ENCODE assay signal across 11 mouse cellular contexts in the genomic region with DNA sequence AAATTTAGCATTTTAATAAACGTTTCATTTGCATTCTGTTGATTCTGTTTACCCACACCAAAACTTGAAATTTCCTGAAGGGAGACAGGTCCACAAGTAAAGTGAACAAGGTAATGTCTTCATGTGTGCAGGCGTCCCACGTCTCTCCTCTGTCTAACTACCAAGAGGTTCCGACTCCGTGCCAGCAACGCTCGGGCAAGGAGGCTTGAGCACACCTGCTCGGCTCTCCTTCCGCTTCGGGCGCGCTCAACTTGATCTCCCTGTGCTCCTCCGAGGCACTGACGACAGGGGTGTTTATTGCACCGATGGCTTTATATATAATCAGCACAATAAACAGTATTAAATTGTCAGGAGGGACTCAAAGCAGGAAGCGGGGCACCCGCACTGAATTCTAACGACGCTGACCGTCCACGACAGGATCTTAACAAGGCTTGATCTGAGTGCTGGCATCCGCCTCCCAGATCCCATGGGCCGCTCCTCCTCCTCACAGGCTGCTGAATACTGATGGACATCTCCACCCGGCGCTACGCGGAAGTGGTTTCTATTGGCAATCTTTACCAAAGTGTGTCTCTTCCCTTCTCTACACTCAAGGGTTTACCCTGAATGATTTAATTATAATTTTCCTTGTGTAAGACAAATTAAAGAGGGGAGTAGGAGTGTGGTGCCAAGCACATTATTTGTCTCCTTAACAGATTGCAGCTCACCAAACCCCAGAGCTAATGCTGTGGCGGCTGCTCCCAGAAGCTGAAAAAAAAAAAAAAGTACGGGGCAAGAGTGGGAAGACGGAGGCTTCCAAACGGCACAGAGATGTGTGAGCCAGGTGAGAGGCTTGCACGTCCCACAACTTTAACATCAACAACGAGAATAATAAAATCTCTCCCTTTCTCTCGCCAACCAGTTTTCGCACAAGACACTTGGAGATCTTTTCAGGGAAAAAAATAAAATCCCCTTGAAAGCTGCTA.
DNase-seq lines count a peak whose midpoint lies in the region; ATAC-seq and TF ChIP-seq lines count a peak whose summit lies in the region.
"Had no signal": no experiment of that assay in that cellular context is flagged by ENCODE, and none has a peak within 500 bp of the region (broad histone marks: within the 10 kb centered on the region; RNA-seq: fewer than 3 reads in every experiment).

No protein-coding gene starts in this region.

- H3K9me3 ChIP-seq in heart, embryonic 12.5 days (replicated peaks) = no peaks in the 10 kb centered on the region
- H3K9me3 ChIP-seq in ES-E14 (ENCODE audit: control insufficient read depth, insufficient read depth, low read depth, low read length) = no peaks in the 10 kb centered on the region
- H3K9me3 ChIP-seq in forebrain, embryonic 14.5 days (replicated peaks; ENCODE audit: control insufficient read depth, low read length) = no peaks in the 10 kb centered on the region
- no peaks in the 10 kb centered on the region for H3K9me3 ChIP-seq in midbrain, embryonic 15.5 days
- no peaks in the 10 kb centered on the region for H3K9me3 ChIP-seq in intestine, embryonic 16.5 days (ENCODE audit: control insufficient read depth, low read length)

- ATAC-seq in heart, embryonic 12.5 days (ENCODE audit: insufficient number of reproducible peaks, low FRiP score) = no peak
- ATAC-seq in forebrain, embryonic 14.5 days = peak; percentile 35; the same call in 1 of the 2 replicates
- 0 out of 2 replicates have a peak, but pooled peaks have one; percentile 32 for ATAC-seq in midbrain, embryonic 15.5 days (replicated peaks)
- ATAC-seq in intestine, embryonic 16.5 days = no peak
- ATAC-seq in monocyte, adult 5-6 weeks (replicated peaks; ENCODE audit: insufficient number of reproducible peaks, low FRiP score, low TSS enrichment, poor library complexity, severe bottlenecking) = no peak

- peak; percentile 93 for DNase-seq in heart, adult 11 months
- DNase-seq in ES-E14 (ENCODE audit: low read depth, low spot score) = no peak
- DNase-seq in forebrain, embryonic 14.5 days (ENCODE audit: low spot score) = peak; percentile 57
- no peak for DNase-seq in thymus, postnatal 25 days
- DNase-seq: adrenal gland, postnatal 25 days; lung, adult 2 months had no signal

- WGBS in heart, embryonic 12.5 days = 84% methylated on average over 35 of the region's 35 CpGs
- 43% methylated on average over 35 of the region's 35 CpGs for WGBS in forebrain, embryonic 14.5 days
- 48% methylated on average over 35 of the region's 35 CpGs for WGBS in midbrain, embryonic 15.5 days
- WGBS in intestine, embryonic 16.5 days = 69% methylated on average over 35 of the region's 35 CpGs

- in situ Hi-C loops in ES-E14 (cut with MboI; ENCODE audit: low sequenced_read_pairs in 2 of 2, unreplicated experiment in 2 of 2) = no loop called here

- H3K4me3 ChIP-seq in heart, embryonic 12.5 days = no peak overlapping the region
- peak overlapping the region; percentile 7 to 22; a peak in 1 of 4 replicates for H3K4me3 ChIP-seq in ES-E14 (ENCODE audit: insufficient read depth in 1 of 2, low read depth in 1 of 2, low read length in 2 of 2, poor library complexity in 1 of 2, severe bottlenecking in 1 of 2)
- H3K4me3 ChIP-seq in forebrain, embryonic 14.5 days (ENCODE audit: low read depth, low read length) = no peak overlapping the region
- H3K4me3 ChIP-seq in midbrain, embryonic 15.5 days = peak overlapping the region; percentile 12
- no peak overlapping the region for H3K4me3 ChIP-seq in intestine, embryonic 16.5 days (ENCODE audit: low read length)

- H3K9ac ChIP-seq in heart, embryonic 12.5 days = no peak overlapping the region
- no peak overlapping the region for H3K9ac ChIP-seq in ES-E14 (ENCODE audit: insufficient read depth, low read depth, low read length, poor library complexity, severe bottlenecking)
- no peak overlapping the region; the same call in 1 of the 2 replicates for H3K9ac ChIP-seq in forebrain, embryonic 14.5 days (ENCODE audit: low read length)
- H3K9ac ChIP-seq in midbrain, embryonic 15.5 days = peak overlapping the region; percentile 20; the same call in 1 of the 2 replicates
- H3K9ac ChIP-seq in intestine, embryonic 16.5 days (ENCODE audit: low read depth, low read length) = no peak overlapping the region

- no peak overlapping the region for H3K27ac ChIP-seq in heart, embryonic 12.5 days (ENCODE audit: poor library complexity, severe bottlenecking)
- H3K27ac ChIP-seq in ES-E14 (ENCODE audit: insufficient read depth, low read depth, low read length, poor library complexity, severe bottlenecking) = no peak overlapping the region
- no peak overlapping the region for H3K27ac ChIP-seq in forebrain, embryonic 14.5 days (ENCODE audit: low read depth, low read length)
- H3K27ac ChIP-seq in midbrain, embryonic 15.5 days = no peak overlapping the region
- H3K27ac ChIP-seq in intestine, embryonic 16.5 days (ENCODE audit: low read length) = no peak overlapping the region

- H3K36me3 ChIP-seq in heart, embryonic 12.5 days = peaks cover 34% of the 10 kb centered on the region
- H3K36me3 ChIP-seq in ES-E14 (ENCODE audit: control insufficient read depth, insufficient read depth, low read length, poor library complexity, severe bottlenecking) = peaks cover 15% of the 10 kb centered on the region
- peaks cover 17% of the 10 kb centered on the region; the same call in 1 of the 2 replicates for H3K36me3 ChIP-seq in forebrain, embryonic 14.5 days (ENCODE audit: control insufficient read depth, insufficient read depth, low read length)
- H3K36me3 ChIP-seq in midbrain, embryonic 15.5 days (replicated peaks) = no peaks in the 10 kb centered on the region
- H3K36me3 ChIP-seq in intestine, embryonic 16.5 days (ENCODE audit: control insufficient read depth, insufficient read depth, low read length) = peaks cover 7% of the 10 kb centered on the region; the same call in 1 of the 2 replicates

- peaks cover 49% of the 10 kb centered on the region for H3K4me1 ChIP-seq in heart, embryonic 12.5 days (replicated peaks)
- peaks cover 0 to 2% of the 10 kb centered on the region in 2 experiments; a peak in 1 of 4 replicates for H3K4me1 ChIP-seq in ES-E14 (ENCODE audit: control insufficient read depth in 2 of 2, insufficient read depth in 2 of 2, low read length in 2 of 2, poor library complexity in 1 of 2)
- peaks cover 18% of the 10 kb centered on the region for H3K4me1 ChIP-seq in forebrain, embryonic 14.5 days (ENCODE audit: control insufficient read depth, insufficient read depth, low read length)
- H3K4me1 ChIP-seq in midbrain, embryonic 15.5 days = peaks cover 25% of the 10 kb centered on the region
- H3K4me1 ChIP-seq in intestine, embryonic 16.5 days (ENCODE audit: control insufficient read depth, insufficient read depth, low read length) = peaks cover 12% of the 10 kb centered on the region

- H3K27me3 ChIP-seq in heart, embryonic 12.5 days (replicated peaks) = no peaks in the 10 kb centered on the region
- no peaks in the 10 kb centered on the region for H3K27me3 ChIP-seq in forebrain, embryonic 14.5 days (replicated peaks; ENCODE audit: control insufficient read depth, insufficient read depth, low read length)
- no peaks in the 10 kb centered on the region for H3K27me3 ChIP-seq in midbrain, embryonic 15.5 days (replicated peaks)
- H3K27me3 ChIP-seq in intestine, embryonic 16.5 days (replicated peaks; ENCODE audit: control insufficient read depth, insufficient read depth, low read length) = no peaks in the 10 kb centered on the region

- H3K4me2 ChIP-seq in heart, embryonic 12.5 days = no peak overlapping the region
- peak overlapping the region; percentile 39 for H3K4me2 ChIP-seq in forebrain, embryonic 14.5 days (ENCODE audit: low read length)
- peak overlapping the region; percentile 42 for H3K4me2 ChIP-seq in midbrain, embryonic 15.5 days
- no peak overlapping the region for H3K4me2 ChIP-seq in intestine, embryonic 16.5 days (ENCODE audit: low read depth, low read length)
- H3K4me2 ChIP-seq: heart, embryonic 11.5 days had no signal

TF ChIP-seq in ES-E14, 5 proteins besides CTCF, POLR2A, EP300 and RAD21:
- no peak for TF ChIP-seq MAFK (IDR thresholded peaks at IDR 0.05; ENCODE audit: insufficient read depth, low read depth, low read length)
- 0 out of 2 replicates have a peak, but pooled peaks have one; percentile 45 for TF ChIP-seq ZNF384 (IDR thresholded peaks at IDR 0.05; ENCODE audit: low read depth, low read length)

Comparison
In these comparisons a context has a peak if more than half of its experiments do, and no peak if none do; other contexts are left out.
1. DNase-seq: peak in heart, adult 11 months (single experiment) and forebrain, embryonic 14.5 days (single experiment); none in ES-E14 (single experiment) and thymus, postnatal 25 days (single experiment).
2. ATAC-seq: peak in forebrain, embryonic 14.5 days (single experiment) and midbrain, embryonic 15.5 days (single experiment); none in heart, embryonic 12.5 days (single experiment), intestine, embryonic 16.5 days (single experiment) and monocyte, adult 5-6 weeks (single experiment).
3. H3K4me2 ChIP-seq: peak in forebrain, embryonic 14.5 days (single experiment) and midbrain, embryonic 15.5 days (single experiment); none in heart, embryonic 12.5 days (single experiment) and intestine, embryonic 16.5 days (single experiment).
4. H3K4me3 ChIP-seq: peak in ES-E14 (2 of 2) and midbrain, embryonic 15.5 days (single experiment); none in heart, embryonic 12.5 days (single experiment), forebrain, embryonic 14.5 days (single experiment) and intestine, embryonic 16.5 days (single experiment).